Comparison of ENCODE assay signal across 17 mouse cellular contexts in genomic region chr11:100564297-100564696, GRCm38 (mm10). TPM values are rescaled to one million over a fixed set of nuclear protein-coding genes. Genes with fewer than 3 reads are reported as not detected.
DNase-seq lines count a peak whose midpoint lies in the region; ATAC-seq and TF ChIP-seq lines count a peak whose summit lies in the region.
"Had no signal": no experiment of that assay in that cellular context is flagged by ENCODE, and none has a peak within 500 bp of the region (broad histone marks: within the 10 kb centered on the region; RNA-seq: fewer than 3 reads in every experiment).

No protein-coding gene starts in this region.

- ATAC-seq in activated CD4-positive, CD25-positive, alpha-beta regulatory T cell, adult 4 months = no peak
- ATAC-seq: hindbrain, postnatal 0 days had no signal

- H3K27ac ChIP-seq in left cerebral cortex, adult 2 months = peak overlapping the region; percentile 62
- H3K27ac ChIP-seq: embryonic facial prominence, embryonic 13.5 days; hindbrain, postnatal 0 days; kidney, embryonic 15.5 days; limb, embryonic 10.5 days; liver, embryonic 15.5 days had no signal

- no peak for TF ChIP-seq CTCF in left cerebral cortex, adult 2 months (IDR thresholded peaks at IDR 0.05)

- peak; percentile 73 for DNase-seq in layer of hippocampus, adult 11-12 months (ENCODE audit: low spot score)
- no peak for DNase-seq in layer of hippocampus, adult 9-10 months (ENCODE audit: low spot score)
- peak; percentile 43 to 59 for DNase-seq in frontal cortex, postnatal 10 days (ENCODE audit: low spot score in 2 of 2)
- DNase-seq in left cerebral cortex, adult 2 months (ENCODE audit: extremely low spot score in 1 of 2, low spot score in 2 of 2) = peak; percentile 60 to 76
- peak; percentile 86 for DNase-seq in telencephalon, adult 2 months (ENCODE audit: low read depth, low spot score)
- no peak for DNase-seq in MN1 (ENCODE audit: low spot score)
- no peak for DNase-seq in lung, postnatal 14 days
- DNase-seq: cerebellum, postnatal 14 days; heart, adult 18-20 months; heart, postnatal 14 days; thymus, adult 18-20 months had no signal

- intact Hi-C loops in left cerebral cortex, adult 2 months (cut with DNase I) = loop anchor here (5.0 kb wide), 1 partner anchor 188 kb away; no protein-coding TSS in a partner anchor

- H3K4me3 ChIP-seq in left cerebral cortex, adult 2 months = 0 out of 2 replicates have a peak overlapping the region, but pooled peaks have one; percentile 7
- H3K4me3 ChIP-seq: embryonic facial prominence, embryonic 13.5 days; kidney, embryonic 15.5 days; limb, embryonic 10.5 days; liver, embryonic 15.5 days had no signal

RNA-seq across cellular contexts. Expression of gene Cnp, which starts 10.4 kb away (rescaled TPM):
- total RNA-seq in left cerebral cortex, adult 2 months (2021) = 100 to 1,000 TPM; 117 to 121 TPM
- 100 to 1,000 TPM; 181 to 201 TPM for polyA plus RNA-seq in activated CD4-positive, CD25-positive, alpha-beta regulatory T cell, adult 4 months (2017; shearing (Covaris generic))

RNA-seq across cellular contexts. Expression of gene Ttc25, which starts 18.9 kb away (rescaled TPM):
- 1 to 10 TPM; 1.0 to 1.4 TPM for total RNA-seq in left cerebral cortex, adult 2 months (2021)
- polyA plus RNA-seq in activated CD4-positive, CD25-positive, alpha-beta regulatory T cell, adult 4 months (2017; shearing (Covaris generic)) = under 1 TPM in 1 of 2 experiments, not detected in 1; 0.15 TPM

RNA-seq across cellular contexts. Expression of gene Acly, which starts 36.5 kb away (rescaled TPM):
- 100 to 1,000 TPM; 119 to 131 TPM for total RNA-seq in left cerebral cortex, adult 2 months (2021)
- 10 to 100 TPM; 57.2 to 76.7 TPM for polyA plus RNA-seq in activated CD4-positive, CD25-positive, alpha-beta regulatory T cell, adult 4 months (2017; shearing (Covaris generic))

RNA-seq across cellular contexts. Expression of gene Nkiras2, which starts 54.7 kb away (rescaled TPM):
- total RNA-seq in left cerebral cortex, adult 2 months (2021) = 10 to 100 TPM; 13.2 to 13.6 TPM
- 10 to 100 TPM; 28.2 to 28.8 TPM for polyA plus RNA-seq in activated CD4-positive, CD25-positive, alpha-beta regulatory T cell, adult 4 months (2017; shearing (Covaris generic))

RNA-seq across cellular contexts. Expression of gene Dnajc7, which starts 55.7 kb away (rescaled TPM):
- total RNA-seq in left cerebral cortex, adult 2 months (2021) = 100 to 1,000 TPM; 248 to 263 TPM
- 100 to 1,000 TPM; 237 to 338 TPM for polyA plus RNA-seq in activated CD4-positive, CD25-positive, alpha-beta regulatory T cell, adult 4 months (2017; shearing (Covaris generic))

Comparison
In these comparisons a context has a peak if more than half of its experiments do, and no peak if none do; other contexts are left out.
1. DNase-seq: peak in layer of hippocampus, adult 11-12 months (single experiment), frontal cortex, postnatal 10 days (2 of 2), left cerebral cortex, adult 2 months (2 of 2) and telencephalon, adult 2 months (single experiment); none in layer of hippocampus, adult 9-10 months (single experiment), MN1 (single experiment) and lung, postnatal 14 days (single experiment).